Mouse (Mus musculus) midbrain, embryonic 14.5 days (tissue): Measurements from ENCODE around the gene Zfp146. TPM values are rescaled to one million over a fixed set of nuclear protein-coding genes. Genes with fewer than 3 reads are reported as not detected.
"Not testable (repeated sequence)": the region's sequence is repeated elsewhere in the genome, so short reads cannot be mapped to it uniquely, and the experiment has no call there.

Experiments used
- ATAC-seq: fragments of 200-750 bp; cut with Nextera tagmentation; 2 replicates; pipeline ENCODE4 v1.8.0; 2017; ENCODE audit warnings: moderate number of reproducible peaks, moderate library complexity; ENCODE audit not compliant: low FRiP score, low TSS enrichment
- DNase-seq: peaks from one replicate; pipeline ENCODE4 v3.0.0-alpha.2; 2015
- H3K27ac ChIP-seq: fragments of 300-500 bp; sonication (generic); replicated peaks from 2 replicates; pipeline ENCODE4 v1.5.1; 2014; ENCODE audit warnings: mild to moderate bottlenecking, low read depth, low read length, moderate library complexity
- H3K27me3 ChIP-seq: fragments of 300-500 bp; sonication (generic); 2 replicates; pipeline ENCODE4 v1.6.1; 2014; ENCODE audit warnings: low read length, control low read depth, mixed read lengths; ENCODE audit not compliant: control insufficient read depth, insufficient read depth
- H3K36me3 ChIP-seq: fragments of 300-500 bp; sonication (generic); 2 replicates; pipeline ENCODE4 v1.6.1; 2014; ENCODE audit warnings: low read length, control low read depth; ENCODE audit not compliant: control insufficient read depth, insufficient read depth
- H3K4me1 ChIP-seq: fragments of 300-500 bp; sonication (generic); 2 replicates; pipeline ENCODE4 v1.6.1; 2014; ENCODE audit warnings: mild to moderate bottlenecking, antibody characterized with exemption, low read length, control low read depth; ENCODE audit not compliant: control insufficient read depth, insufficient read depth
- H3K4me2 ChIP-seq: fragments of 300-500 bp; sonication (generic); 2 replicates; pipeline ENCODE4 v1.6.1; 2014; ENCODE audit warnings: mild to moderate bottlenecking, low read length, moderate library complexity
- H3K4me3 ChIP-seq: fragments of 300-500 bp; sonication (generic); replicated peaks from 2 replicates; pipeline ENCODE4 v1.5.1; 2014; ENCODE audit warnings: low read depth, low read length
- H3K9ac ChIP-seq: fragments of 300-500 bp; sonication (generic); replicated peaks from 2 replicates; pipeline ENCODE4 v1.6.1; 2014; ENCODE audit warnings: mild to moderate bottlenecking, low read length, moderate library complexity
- H3K9me3 ChIP-seq: fragments of 300-500 bp; sonication (generic); 2 replicates; pipeline ENCODE4 v1.6.1; 2016; ENCODE audit warnings: low read length, control low read depth, mixed read lengths; ENCODE audit not compliant: control insufficient read depth
- WGBS: fragments of 180-500 bp; shearing (Covaris S2); extraction: QIAGEN DNeasy Blood & Tissue Kit; methylation state at CpG from one replicate; pipeline ENCODE4 v1.1.7; 2014; 5-methylcytosine and 5-hydroxymethylcytosine counted together
- polyA plus RNA-seq: library from polyadenylated mRNA; unstranded; fragments of >200 nt; fragmentation: Nextera tagmentation; extraction: Ambion mirVana; gene quantifications from 2 replicates; pipeline ENCODE4 v1.2.1, GENCODE M21; 2014

Gene Zfp146
- polyA plus RNA-seq, 1 experiment from 2014 or later: 18.5 TPM

DNA sequence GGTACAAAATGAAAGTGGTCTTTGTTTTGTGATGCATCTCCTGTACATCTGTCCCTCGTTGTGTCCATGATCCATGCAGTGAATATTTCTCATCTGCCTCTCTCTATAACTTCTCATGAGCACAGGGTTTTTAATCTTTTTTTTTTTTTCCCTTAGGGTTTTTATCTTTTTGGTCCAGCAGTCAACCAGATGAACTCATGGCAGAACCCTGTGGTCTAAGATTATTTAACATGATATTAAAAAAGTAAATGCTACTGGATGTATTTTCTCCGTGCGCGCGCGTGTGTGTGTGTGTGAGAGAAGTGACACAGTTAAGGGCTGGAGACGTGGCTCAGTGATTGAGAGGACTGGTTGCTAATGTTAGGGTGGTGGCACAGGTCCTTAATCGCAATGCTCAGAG is 39.6 kb downstream of the Zfp146 start:
- 0 out of 2 replicates have a peak, but pooled peaks cover 5% of the 10 kb centered on the region for H3K9me3 ChIP-seq
- no peak overlapping the region for H3K27ac ChIP-seq
- H3K9ac ChIP-seq: no peak overlapping the region
- 97% methylated on average over 8 of the region's 8 CpGs for WGBS
- DNase-seq (no peak), ATAC-seq (no peak)
- peaks cover 79% of the 10 kb centered on the region for H3K36me3 ChIP-seq
- no peak overlapping the region for H3K4me2 ChIP-seq
- H3K4me1 ChIP-seq: no peaks in the 10 kb centered on the region
- H3K27me3 ChIP-seq: no peaks in the 10 kb centered on the region
- no peak overlapping the region for H3K4me3 ChIP-seq

GRCm38 (mm10) chr7:30122188-30122530 is 47.4 kb downstream of the Zfp146 start:
- H3K27me3 ChIP-seq: no peaks in the 10 kb centered on the region
- H3K36me3 ChIP-seq: peaks cover 14% of the 10 kb centered on the region
- peak overlapping the region; percentile 88 for H3K27ac ChIP-seq
- ATAC-seq (no peak), DNase-seq (peak; percentile 54)
- 0 out of 2 replicates have a peak, but pooled peaks cover 8% of the 10 kb centered on the region for H3K4me1 ChIP-seq
- no peaks in the 10 kb centered on the region for H3K9me3 ChIP-seq
- H3K9ac ChIP-seq: peak overlapping the region; percentile 78
- H3K4me3 ChIP-seq: peak overlapping the region; percentile 71
- H3K4me2 ChIP-seq: peak overlapping the region; percentile 76
- 6% methylated on average over 15 of the region's 15 CpGs for WGBS

- Histone ChIP-seq H3K27ac (peak within 1 kb of the TSS; percentile 88), H3K36me3 (peaks cover 8% of the 10 kb centered on the region), H3K9me3 (no peaks in the 10 kb centered on the region), H3K9ac (peak within 1 kb of the TSS; percentile 78), H3K4me1 (0 out of 2 replicates have a peak, but pooled peaks cover 8% of the 10 kb centered on the region), H3K4me2 (peak within 1 kb of the TSS; percentile 76), H3K27me3 (no peaks in the 10 kb centered on the region), H3K4me3 (peak within 1 kb of the TSS; percentile 71)
- peak; percentile 96 for ATAC-seq
- WGBS: under 1% methylated on average over 61 of the region's 61 CpGs
- DNase-seq: peak; percentile 96
Observed at GRCm38 (mm10) chr7:30121308-30122187, 48.0 kb downstream of the Zfp146 start, which contains the start of gene Zfp382. Zfp382 (plus strand) TSS chr7:30121942.

- not testable (repeated sequence) for H3K27ac ChIP-seq, H3K4me2 ChIP-seq, H3K36me3 ChIP-seq, H3K4me3 ChIP-seq, DNase-seq, H3K9ac ChIP-seq, H3K9me3 ChIP-seq, H3K27me3 ChIP-seq, H3K4me1 ChIP-seq, ATAC-seq
- 97% methylated on average over 12 of the region's 12 CpGs for WGBS
Observed at GRCm38 (mm10) chr7:30117935-30118334, 51.6 kb downstream of the Zfp146 start.

GRCm38 (mm10) chr7:30116076-30116475 is 53.5 kb downstream of the Zfp146 start:
- no peak for DNase-seq
- WGBS: 91% methylated on average over 5 of the region's 5 CpGs
- 0 out of 2 replicates have a peak, but pooled peaks cover 1% of the 10 kb centered on the region for H3K4me1 ChIP-seq
- H3K4me3 ChIP-seq: no peak overlapping the region
- no peak overlapping the region for H3K9ac ChIP-seq
- H3K36me3 ChIP-seq: no peaks in the 10 kb centered on the region
- H3K27ac ChIP-seq: no peak overlapping the region
- no peaks in the 10 kb centered on the region for H3K27me3 ChIP-seq
- no peak for ATAC-seq
- no peak overlapping the region for H3K4me2 ChIP-seq
- no peaks in the 10 kb centered on the region for H3K9me3 ChIP-seq

Other genes starting within 250 kb of the Zfp146 start
- 16.3 and 22.1 TPM in 2 replicates for gene Zfp74, start 215.7 kb downstream of the Zfp146 start, polyA plus RNA-seq
- 3.3 and 5.5 TPM in 2 replicates for gene Zfp568, start 185.8 kb downstream of the Zfp146 start, polyA plus RNA-seq
- gene Zfp14, start 118.4 kb downstream of the Zfp146 start, polyA plus RNA-seq: 13.5 and 14.3 TPM in 2 replicates
- 11.3 and 11.6 TPM in 2 replicates for gene Zfp82, start 96.8 kb downstream of the Zfp146 start, polyA plus RNA-seq
- 1.7 and 1.8 TPM in 2 replicates for gene Gm26920, start 79.3 kb downstream of the Zfp146 start, polyA plus RNA-seq
- 17.5 and 21.1 TPM in 2 replicates for gene Zfp566, start 79.2 kb downstream of the Zfp146 start, polyA plus RNA-seq
- gene Zfp260, start 75.0 kb downstream of the Zfp146 start, polyA plus RNA-seq: 86.6 and 101 TPM in 2 replicates
- 10.7 and 11.7 TPM in 2 replicates for gene Zfp382, start 47.8 kb downstream of the Zfp146 start, polyA plus RNA-seq
- 5.5 TPM in 2 replicates for gene Cox7a1, start 14.4 kb upstream of the Zfp146 start, polyA plus RNA-seq
- 53.0 and 70.5 TPM in 2 replicates for gene Capns1, start 29.1 kb upstream of the Zfp146 start, polyA plus RNA-seq
- 176 and 240 TPM in 2 replicates for gene Polr2i, start 62.2 kb upstream of the Zfp146 start, polyA plus RNA-seq
- gene Tbcb, start 62.5 kb upstream of the Zfp146 start, polyA plus RNA-seq: 337 and 360 TPM in 2 replicates
- gene Ovol3, start 66.0 kb upstream of the Zfp146 start, polyA plus RNA-seq: not detected in 2 replicates
- 0.58 and 0.61 TPM in 2 replicates for gene Thap8, start 110.3 kb upstream of the Zfp146 start, polyA plus RNA-seq
- 2.5 and 5.0 TPM in 2 replicates for gene Wdr62, start 110.7 kb upstream of the Zfp146 start, polyA plus RNA-seq
- gene Clip3, start 122.0 kb upstream of the Zfp146 start, polyA plus RNA-seq: 121 and 131 TPM in 2 replicates
- gene Alkbh6, start 139.0 kb upstream of the Zfp146 start, polyA plus RNA-seq: 107 and 145 TPM in 2 replicates
- 9.3 and 10.2 TPM in 2 replicates for gene Syne4, start 145.1 kb upstream of the Zfp146 start, polyA plus RNA-seq
- gene E130208F15Rik, start 152.0 kb upstream of the Zfp146 start, polyA plus RNA-seq: not detected in 2 replicates
- 19.8 and 20.4 TPM in 2 replicates for gene Sdhaf1, start 154.1 kb upstream of the Zfp146 start, polyA plus RNA-seq
- gene Lrfn3, start 193.0 kb upstream of the Zfp146 start, polyA plus RNA-seq: 13.9 and 16.3 TPM in 2 replicates
- 11.4 and 29.7 TPM in 2 replicates for gene Tyrobp, start 244.0 kb upstream of the Zfp146 start, polyA plus RNA-seq